Mouse (Mus musculus) liver, embryonic 16.5 days (tissue): ENCODE results near the gene Tspan14. TPM values are rescaled to one million over a fixed set of nuclear protein-coding genes. Genes with fewer than 3 reads are reported as not detected.

Experiments
- ATAC-seq: fragments of 200-750 bp; cut with Nextera tagmentation; 2 replicates; pipeline ENCODE4 v1.8.0; 2017; ENCODE audit warnings: low read depth, mild to moderate bottlenecking, moderate number of reproducible peaks, moderate library complexity
- H3K27ac ChIP-seq: fragments of 300-500 bp; sonication (generic); 2 replicates; pipeline ENCODE4 v1.5.1; 2014; ENCODE audit warnings: mild to moderate bottlenecking, low read length
- H3K27me3 ChIP-seq: fragments of 300-500 bp; sonication (generic); 2 replicates; pipeline ENCODE4 v1.6.1; 2014; ENCODE audit warnings: low read depth, low read length, mixed read lengths; ENCODE audit not compliant: control insufficient read depth, insufficient read depth
- H3K36me3 ChIP-seq: fragments of 300-500 bp; sonication (generic); 2 replicates; pipeline ENCODE4 v1.6.1; 2014; ENCODE audit warnings: mild to moderate bottlenecking; ENCODE audit not compliant: control insufficient read depth, insufficient read depth
- H3K4me1 ChIP-seq: fragments of 300-500 bp; sonication (generic); 2 replicates; pipeline ENCODE4 v1.6.1; 2014; ENCODE audit warnings: low read depth, low read length, mixed read lengths; ENCODE audit not compliant: control insufficient read depth
- H3K4me2 ChIP-seq: fragments of 300-500 bp; sonication (generic); 2 replicates; pipeline ENCODE4 v1.6.1; 2014; ENCODE audit warnings: low read depth, low read length, mixed read lengths
- H3K4me3 ChIP-seq: fragments of 300-500 bp; sonication (generic); 2 replicates; pipeline ENCODE4 v1.5.1; 2014; ENCODE audit warnings: low read depth, mild to moderate bottlenecking, low read length
- H3K9ac ChIP-seq: fragments of 300-500 bp; sonication (generic); 2 replicates; pipeline ENCODE4 v1.6.1; 2014; ENCODE audit warnings: low read depth, low read length
- H3K9me3 ChIP-seq: fragments of 300-500 bp; sonication (generic); replicated peaks from 2 replicates; pipeline ENCODE4 v1.6.1; 2016; ENCODE audit warnings: low read length; ENCODE audit not compliant: control insufficient read depth
- WGBS: fragments of 180-500 bp; shearing (Covaris S2); extraction: QIAGEN DNeasy Blood & Tissue Kit; methylation state at CpG from one replicate; pipeline ENCODE4 v1.1.7; 2014; ENCODE audit not compliant: insufficient replicate concordance; 5-methylcytosine and 5-hydroxymethylcytosine counted together
- polyA plus RNA-seq: library from polyadenylated mRNA; unstranded; fragments of >200 nt; fragmentation: Nextera tagmentation; extraction: Ambion mirVana; gene quantifications from 2 replicates; pipeline ENCODE4 v1.2.1, GENCODE M21; 2015

Gene Tspan14
- polyA plus RNA-seq, 1 experiment from 2014 or later = 30.0 TPM

DNA sequence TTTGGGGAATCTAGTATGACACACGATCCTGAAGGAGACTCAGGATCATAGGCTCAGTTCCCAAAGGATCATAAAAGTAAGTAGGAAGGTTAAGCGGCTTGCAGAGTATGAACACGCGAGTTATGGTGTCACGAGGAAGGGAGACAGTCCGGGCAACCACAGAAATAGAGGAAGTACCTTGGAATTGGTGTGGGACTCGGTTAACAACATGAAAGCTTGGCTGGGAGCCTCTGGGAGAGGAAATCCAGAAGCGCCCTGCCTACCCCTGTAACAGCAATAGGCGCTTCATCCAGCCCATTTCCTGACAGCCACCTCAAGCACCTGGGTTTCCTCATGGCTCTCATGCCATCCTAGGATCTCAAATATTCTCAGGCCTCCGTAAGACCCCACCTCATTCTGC lies 39.7 kb upstream of the Tspan14 start:
- Histone ChIP-seq H3K36me3 (no peaks in the 10 kb centered on the region; the same call in none of the 2 replicates), H3K27ac (peak overlapping the region; percentile 88), H3K4me1 (peaks cover 50% of the 10 kb centered on the region), H3K4me3 (peak overlapping the region; percentile 45), H3K9me3 (no peaks in the 10 kb centered on the region), H3K4me2 (peak overlapping the region; percentile 60), H3K27me3 (no peaks in the 10 kb centered on the region), H3K9ac (peak overlapping the region; percentile 52)
- WGBS = 63% methylated on average over 10 of the region's 10 CpGs
- ATAC-seq = no peak

DNA sequence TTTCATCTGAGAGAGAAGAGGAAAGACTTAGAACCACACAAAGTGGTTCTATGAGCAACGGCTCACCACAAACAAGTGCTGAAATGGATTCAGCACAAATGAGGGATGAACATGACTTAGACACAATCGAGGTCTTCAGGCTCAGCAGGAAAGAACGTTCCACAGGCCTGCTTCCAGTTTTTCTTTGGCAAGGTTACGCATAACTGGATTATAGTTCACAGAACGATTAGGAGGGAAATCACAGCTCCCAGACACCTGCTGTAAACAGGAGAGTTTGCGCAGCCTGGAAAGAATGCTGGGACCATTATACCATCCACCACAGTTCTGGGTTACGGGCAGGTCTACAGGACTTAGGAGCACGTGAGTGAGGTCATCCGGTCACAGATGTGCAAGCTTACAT lies 39.1 kb upstream of the Tspan14 start:
- 83% methylated on average over 9 of the region's 9 CpGs for WGBS
- Histone ChIP-seq H3K4me2 (peak overlapping the region; percentile 60), H3K4me1 (peaks cover 50% of the 10 kb centered on the region), H3K9ac (peak overlapping the region; percentile 52), H3K27ac (peak overlapping the region; percentile 88), H3K36me3 (peaks cover 2% of the 10 kb centered on the region), H3K4me3 (peak overlapping the region; percentile 45), H3K27me3 (no peaks in the 10 kb centered on the region), H3K9me3 (no peaks in the 10 kb centered on the region)
- no peak for ATAC-seq

DNA sequence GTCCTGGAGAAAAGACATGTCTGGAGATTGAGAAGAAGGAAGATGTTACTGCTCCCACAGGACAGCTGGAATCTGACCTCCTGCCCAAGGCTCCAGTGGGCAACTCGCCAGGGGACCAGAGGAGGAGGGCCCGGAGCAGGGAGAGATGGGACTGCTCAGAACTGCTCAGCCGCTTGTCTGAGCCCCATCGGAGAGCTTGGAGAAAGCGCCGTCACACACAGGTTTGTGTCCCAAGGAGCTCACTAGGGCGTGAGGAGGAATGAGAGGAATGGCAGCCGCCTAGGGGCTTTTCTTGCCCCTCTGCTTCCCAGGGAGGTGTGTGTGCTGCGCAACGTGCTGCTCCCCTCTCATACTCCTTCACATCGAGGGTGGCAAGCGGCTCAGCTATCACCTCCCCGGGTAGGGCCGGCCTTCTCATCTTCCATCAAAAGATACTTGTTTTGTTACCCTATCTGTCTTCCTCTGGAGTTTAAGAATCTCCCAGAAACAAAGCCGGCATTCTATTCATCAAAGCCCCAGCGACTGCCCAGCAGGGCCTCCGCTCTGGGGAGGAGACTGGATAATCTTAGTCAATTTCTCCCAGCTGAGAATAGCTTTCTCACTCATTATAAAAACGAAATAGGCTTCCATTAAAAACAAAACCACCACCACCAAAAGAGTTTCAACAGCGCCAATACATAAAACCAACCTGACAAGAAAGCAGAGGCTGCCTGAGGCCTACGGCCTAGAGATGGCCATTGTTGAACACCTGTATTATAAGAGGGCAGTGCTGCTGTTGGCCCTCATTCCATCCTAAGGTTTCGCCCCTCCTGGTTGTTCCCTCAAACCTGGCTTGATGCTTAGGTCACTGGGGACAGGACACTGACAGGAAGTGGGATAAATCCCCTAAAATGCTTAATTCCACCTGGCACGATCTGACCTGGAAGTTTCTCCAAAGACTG lies 37.9 kb upstream of the Tspan14 start:
- ATAC-seq = no peak
- H3K4me3 ChIP-seq = no peak overlapping the region
- H3K27me3 ChIP-seq = no peaks in the 10 kb centered on the region
- peak overlapping the region; percentile 6 for H3K4me2 ChIP-seq
- no peak overlapping the region for H3K9ac ChIP-seq
- H3K4me1 ChIP-seq = peaks cover 42% of the 10 kb centered on the region
- H3K36me3 ChIP-seq = peaks cover 3% of the 10 kb centered on the region
- no peak overlapping the region for H3K27ac ChIP-seq
- WGBS = 72% methylated on average over 22 of the region's 22 CpGs
- H3K9me3 ChIP-seq = no peaks in the 10 kb centered on the region

DNA sequence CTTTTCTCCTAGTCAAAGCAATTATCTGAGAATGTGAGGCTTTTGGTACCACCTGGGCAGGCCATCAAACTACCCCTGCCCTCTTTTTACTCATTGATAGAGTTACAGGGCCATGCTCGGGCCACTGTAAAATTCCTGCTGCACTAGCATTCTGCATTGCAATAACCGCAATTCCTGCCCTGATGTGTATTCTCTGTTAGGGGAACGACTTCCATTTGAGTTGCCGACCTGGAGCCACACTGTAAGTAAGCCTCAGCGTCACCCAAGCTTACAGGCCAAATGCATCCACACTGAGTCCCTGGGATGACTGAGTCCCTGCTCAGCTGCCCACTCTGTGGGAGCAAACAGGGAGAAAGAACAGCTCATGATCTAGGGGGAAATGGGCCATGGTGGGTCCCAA lies 35.0 kb upstream of the Tspan14 start:
- peaks cover 16% of the 10 kb centered on the region for H3K4me1 ChIP-seq
- ATAC-seq = no peak
- H3K4me2 ChIP-seq = no peak overlapping the region
- no peak overlapping the region for H3K9ac ChIP-seq
- H3K27me3 ChIP-seq = no peaks in the 10 kb centered on the region
- 83% methylated on average over 5 of the region's 5 CpGs for WGBS
- H3K36me3 ChIP-seq = peaks cover 16% of the 10 kb centered on the region
- H3K27ac ChIP-seq = no peak overlapping the region
- H3K9me3 ChIP-seq = no peaks in the 10 kb centered on the region
- no peak overlapping the region for H3K4me3 ChIP-seq

DNA sequence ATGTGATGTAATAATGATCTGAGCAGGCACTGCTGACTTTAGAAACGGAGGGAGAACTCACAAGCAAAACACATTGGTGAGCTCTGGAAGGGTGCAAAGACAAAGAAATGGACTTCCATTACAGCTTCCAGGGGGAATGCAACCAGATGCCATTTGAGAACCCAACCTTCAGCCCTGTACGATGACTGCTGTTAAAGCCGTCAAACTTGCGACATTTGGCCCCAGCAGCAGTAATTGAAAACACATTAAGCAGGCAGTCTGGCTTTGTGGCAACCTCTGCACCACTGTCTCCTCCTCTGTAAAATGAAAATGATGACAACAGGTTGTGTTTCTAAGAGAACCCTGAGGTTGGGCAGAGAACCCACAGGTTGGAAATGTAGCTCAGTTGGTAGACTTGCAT lies 34.2 kb upstream of the Tspan14 start:
- H3K36me3 ChIP-seq = peaks cover 16% of the 10 kb centered on the region
- WGBS = 81% methylated on average over 4 of the region's 4 CpGs
- H3K4me1 ChIP-seq = peaks cover 8% of the 10 kb centered on the region
- H3K4me3 ChIP-seq = no peak overlapping the region
- H3K9ac ChIP-seq = no peak overlapping the region
- H3K9me3 ChIP-seq = no peaks in the 10 kb centered on the region
- no peak overlapping the region for H3K4me2 ChIP-seq
- no peak overlapping the region for H3K27ac ChIP-seq
- ATAC-seq = no peak
- H3K27me3 ChIP-seq = no peaks in the 10 kb centered on the region

DNA sequence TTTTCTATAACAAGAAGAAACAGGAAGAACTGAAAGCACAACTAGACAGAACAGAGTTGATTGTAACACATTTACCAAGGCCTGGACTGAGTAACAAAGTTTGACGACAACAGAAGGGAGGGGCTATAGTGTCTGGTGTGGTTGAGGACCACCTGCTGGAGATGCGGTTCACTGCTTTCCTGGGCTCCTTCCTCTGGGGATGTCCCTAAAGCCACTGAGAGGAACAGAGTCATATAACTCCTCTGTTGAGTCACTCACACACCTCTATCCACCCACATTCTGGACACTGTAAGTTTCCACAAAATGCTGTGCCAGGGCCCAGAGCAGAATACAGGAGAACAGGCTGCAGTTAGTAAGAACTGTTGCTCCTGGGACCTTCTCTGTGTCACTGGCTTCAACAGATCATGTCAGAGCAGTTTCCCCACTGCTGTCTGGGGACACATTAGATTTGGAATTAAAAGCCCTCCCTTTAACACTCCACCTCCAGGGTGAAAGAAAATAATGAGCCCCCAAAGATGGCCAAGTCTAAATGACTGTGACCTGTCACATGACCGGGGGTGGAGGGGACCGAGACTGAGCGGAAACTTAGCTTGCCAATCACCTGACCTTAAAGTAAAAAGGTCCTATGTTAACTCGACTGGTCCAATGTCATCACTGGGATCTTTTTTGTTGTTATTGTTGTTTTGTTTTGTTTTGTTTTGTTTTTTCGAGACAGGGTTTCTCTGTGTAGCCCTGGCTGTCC lies 33.5 kb upstream of the Tspan14 start:
- 67% methylated on average over 7 of the region's 7 CpGs for WGBS
- H3K4me3 ChIP-seq = no peak overlapping the region
- H3K27me3 ChIP-seq = no peaks in the 10 kb centered on the region
- no peaks in the 10 kb centered on the region for H3K9me3 ChIP-seq
- no peak overlapping the region for H3K4me2 ChIP-seq
- H3K9ac ChIP-seq = no peak overlapping the region
- ATAC-seq = no peak
- H3K36me3 ChIP-seq = peaks cover 16% of the 10 kb centered on the region
- H3K27ac ChIP-seq = no peak overlapping the region
- H3K4me1 ChIP-seq = peaks cover 4% of the 10 kb centered on the region

DNA sequence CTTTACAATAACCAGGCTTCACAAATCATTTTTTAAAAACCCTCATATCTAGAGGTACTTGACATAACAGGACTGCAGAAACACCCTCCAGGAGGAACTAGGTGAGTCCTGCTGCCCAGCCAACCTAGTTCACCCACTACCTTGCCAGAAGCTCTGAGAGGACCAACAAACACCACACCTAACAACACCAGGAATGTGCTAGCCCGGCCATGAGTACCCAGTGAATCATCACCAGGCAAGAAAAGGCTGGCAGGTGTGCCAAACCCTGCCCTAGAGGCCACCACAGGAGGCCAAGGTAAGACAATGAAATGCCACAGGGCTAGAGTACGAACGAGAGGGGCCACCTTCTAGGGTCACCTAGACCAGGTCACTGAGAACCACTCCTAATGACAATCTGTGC lies 29.6 kb upstream of the Tspan14 start:
- 79% methylated on average over 3 of the region's 3 CpGs for WGBS
- H3K4me3 ChIP-seq = no peak overlapping the region
- ATAC-seq = no peak
- H3K9ac ChIP-seq = no peak overlapping the region
- no peaks in the 10 kb centered on the region for H3K9me3 ChIP-seq
- H3K27ac ChIP-seq = no peak overlapping the region
- peaks cover 20% of the 10 kb centered on the region for H3K4me1 ChIP-seq
- no peak overlapping the region for H3K4me2 ChIP-seq
- H3K27me3 ChIP-seq = no peaks in the 10 kb centered on the region
- peaks cover 24% of the 10 kb centered on the region for H3K36me3 ChIP-seq

DNA sequence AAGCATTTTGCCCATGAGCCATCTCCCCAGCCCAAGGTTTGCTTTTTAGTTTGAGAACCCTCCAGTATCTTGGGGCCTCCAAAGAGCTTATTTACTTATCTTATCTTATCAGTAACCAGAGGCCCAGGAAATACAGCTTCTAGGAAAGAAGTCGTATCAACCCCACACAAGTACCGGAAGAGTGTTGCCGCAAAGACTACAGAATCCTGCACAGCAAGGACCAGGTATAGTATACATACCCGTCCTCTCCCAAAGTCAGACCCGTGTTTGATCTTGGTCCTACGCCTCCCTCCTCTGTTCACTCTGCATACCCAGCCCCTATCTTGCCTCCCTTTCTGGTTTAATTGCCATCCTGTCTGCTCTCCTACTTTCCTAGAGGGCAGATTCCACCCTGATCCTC lies 25.9 kb upstream of the Tspan14 start:
- Histone ChIP-seq H3K9ac (peak overlapping the region; percentile 57), H3K9me3 (no peaks in the 10 kb centered on the region), H3K27me3 (no peaks in the 10 kb centered on the region), H3K36me3 (peaks cover 11% of the 10 kb centered on the region), H3K4me3 (peak overlapping the region; percentile 35), H3K27ac (peak overlapping the region; percentile 85), H3K4me1 (peaks cover 42% of the 10 kb centered on the region), H3K4me2 (peak overlapping the region; percentile 51)
- 10% methylated on average over 6 of the region's 6 CpGs for WGBS
- peak; percentile 83 for ATAC-seq

DNA sequence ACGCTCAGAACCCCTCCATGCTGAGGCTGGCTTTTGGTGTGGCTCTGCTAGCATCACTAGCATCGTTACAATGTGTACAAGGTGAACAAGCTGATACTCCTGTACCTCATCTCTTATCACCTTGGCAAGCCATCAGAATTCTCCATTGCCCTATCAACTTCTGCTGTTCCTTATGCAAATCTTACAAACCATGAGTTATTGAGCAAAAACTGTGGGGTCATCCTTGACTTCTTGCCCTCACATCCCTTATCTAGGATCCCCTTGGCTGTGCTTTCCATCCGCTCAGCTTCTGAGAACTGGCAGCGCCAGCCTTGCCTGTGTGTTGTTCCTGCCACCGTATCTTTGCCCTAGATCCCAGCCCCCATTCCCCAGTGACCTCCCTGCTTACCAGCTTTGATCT lies 22.2 kb upstream of the Tspan14 start:
- no peaks in the 10 kb centered on the region for H3K27me3 ChIP-seq
- WGBS = 30% methylated on average over 5 of the region's 5 CpGs
- H3K9ac ChIP-seq = no peak overlapping the region
- H3K4me1 ChIP-seq = peaks cover 42% of the 10 kb centered on the region
- H3K4me3 ChIP-seq = no peak overlapping the region
- no peak overlapping the region for H3K4me2 ChIP-seq
- H3K27ac ChIP-seq = no peak overlapping the region
- no peaks in the 10 kb centered on the region for H3K9me3 ChIP-seq
- H3K36me3 ChIP-seq = no peaks in the 10 kb centered on the region
- peak; percentile 22 for ATAC-seq
